Mouse (Mus musculus): ENCODE results near the gene Xylt1.

The Xylt1 gene

DNA sequence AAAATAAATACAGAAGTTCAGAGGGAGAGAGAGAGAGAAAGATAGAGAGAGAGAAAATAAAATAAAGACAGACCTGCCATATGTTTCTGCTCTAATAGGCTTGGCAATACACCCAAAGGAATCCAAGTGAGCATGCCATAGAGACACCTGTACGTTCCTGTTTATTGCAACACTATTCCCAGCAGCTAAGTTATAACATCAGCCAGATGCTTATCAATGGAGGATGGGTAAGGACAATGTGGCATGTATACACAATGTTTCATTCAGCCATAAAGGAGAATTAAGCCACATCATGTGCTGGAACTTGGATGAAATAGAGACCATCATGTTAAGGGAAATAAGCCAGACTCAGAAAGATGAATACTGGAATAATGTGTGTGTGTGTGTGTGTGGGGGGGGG lies 186.1 kb downstream of the Xylt1 start:
- DNase-seq: no peak

DNA sequence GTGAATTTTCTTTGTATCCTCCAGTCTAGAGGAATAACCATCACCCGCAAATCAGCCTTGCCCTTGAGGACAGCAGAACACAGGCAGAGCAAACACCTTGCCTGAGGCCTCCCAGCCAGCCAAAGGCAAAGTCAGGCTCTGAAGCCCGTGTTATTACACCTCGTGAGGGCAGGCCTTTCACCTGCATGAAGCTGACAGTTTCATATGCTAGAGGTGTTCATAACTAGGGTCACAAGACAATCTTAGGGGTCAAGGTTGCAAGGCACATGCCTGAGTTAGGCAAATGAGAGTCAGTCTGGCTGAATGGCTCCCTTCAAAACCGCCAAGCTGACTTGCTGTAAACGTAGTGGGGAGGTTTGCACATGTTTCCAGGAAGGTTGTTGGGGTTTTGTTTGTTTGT lies 186.5 kb downstream of the Xylt1 start:
- DNase-seq: no peak

DNA sequence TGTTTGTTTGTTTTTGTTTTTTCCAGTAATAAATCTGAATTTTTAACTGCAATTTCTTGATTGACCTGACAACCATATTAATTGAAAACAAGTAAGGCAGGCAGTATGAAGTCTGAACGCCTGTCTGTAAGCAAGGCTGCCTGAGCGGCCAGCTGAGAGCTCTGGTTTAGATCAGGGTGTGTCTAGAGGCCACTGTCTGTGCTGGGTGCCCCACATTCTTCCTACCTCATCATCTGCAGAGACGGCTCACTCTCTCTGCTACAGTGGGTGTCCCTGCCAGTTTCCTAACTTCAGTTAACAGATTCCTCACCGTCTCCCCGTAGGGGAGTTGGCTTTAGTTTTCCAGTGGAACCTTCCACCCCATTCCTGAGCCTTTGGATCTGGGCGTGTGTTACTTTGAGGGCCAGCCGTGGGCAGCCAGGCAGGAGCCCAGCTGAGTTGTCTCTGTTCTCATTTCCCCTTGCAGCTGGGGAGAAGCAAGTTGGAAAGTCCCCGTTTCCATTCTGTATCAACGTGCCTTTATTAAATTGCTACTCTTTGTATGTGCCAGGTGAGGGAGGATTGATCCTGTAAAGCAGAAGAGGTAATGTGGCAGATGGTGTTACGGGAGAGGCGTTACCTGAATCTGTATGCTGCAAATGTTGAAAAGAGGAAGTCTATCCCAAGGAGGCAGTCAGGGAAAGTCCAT lies 187.0 kb downstream of the Xylt1 start:
- DNase-seq: no peak

DNA sequence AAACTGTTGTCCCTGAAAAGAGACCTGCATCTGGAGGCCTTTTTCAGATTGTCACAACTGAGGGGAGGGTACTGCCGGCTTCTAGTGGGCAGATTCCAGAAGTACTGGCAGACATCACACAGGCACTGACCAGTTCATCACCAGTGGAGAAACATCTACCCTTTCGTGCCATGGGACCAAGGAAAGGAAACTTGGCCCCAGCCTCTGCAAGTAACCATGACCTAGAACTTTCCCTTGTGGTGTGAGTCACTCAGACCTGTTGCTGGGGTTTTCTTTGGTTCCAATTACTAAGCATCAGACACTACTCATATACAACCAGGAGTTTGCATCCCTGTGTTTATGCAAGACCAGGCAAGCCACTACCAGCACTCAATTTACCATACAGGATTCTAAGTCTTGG lies 190.4 kb downstream of the Xylt1 start:
- DNase-seq: no peak

DNA sequence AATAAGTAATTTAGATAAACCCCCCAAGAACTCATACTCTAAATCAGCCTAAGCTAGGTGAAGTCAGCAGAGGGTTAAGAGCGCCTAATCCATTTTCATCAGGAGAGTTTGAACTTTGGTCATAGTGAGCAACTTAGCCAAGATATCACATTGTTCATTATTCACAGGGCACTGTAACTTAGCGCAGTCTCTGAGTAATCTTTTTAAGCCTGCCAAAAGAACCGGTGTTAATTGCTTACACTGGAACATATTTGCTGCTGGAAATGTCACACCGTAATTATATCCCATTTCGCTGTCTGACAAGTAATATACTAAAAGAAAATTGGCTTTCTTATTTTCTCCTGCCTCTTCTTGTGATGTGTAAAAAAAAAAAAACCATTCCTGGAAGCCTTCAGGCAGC lies 190.9 kb downstream of the Xylt1 start:
- no peak for DNase-seq

DNA sequence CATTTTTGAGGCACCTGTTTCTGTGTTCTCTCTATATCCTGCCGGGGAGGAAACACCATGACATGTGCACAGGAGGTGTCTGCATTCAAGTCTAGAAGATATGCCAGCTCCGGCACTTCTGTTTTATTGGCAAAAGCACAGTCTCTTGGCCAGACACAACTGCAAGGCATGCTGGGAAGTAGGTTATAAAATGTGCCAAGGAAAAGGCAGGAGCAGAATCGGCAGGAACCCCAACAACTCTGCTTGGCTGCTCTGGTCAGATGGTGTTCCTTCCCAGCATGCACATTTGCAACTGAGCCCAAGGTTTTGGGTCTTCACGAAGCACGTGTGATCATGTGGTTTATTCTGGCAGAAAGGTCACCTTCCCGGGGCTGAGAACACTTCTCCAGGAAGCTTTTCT lies 192.4 kb downstream of the Xylt1 start:
- peak; percentile 40 for DNase-seq

DNA sequence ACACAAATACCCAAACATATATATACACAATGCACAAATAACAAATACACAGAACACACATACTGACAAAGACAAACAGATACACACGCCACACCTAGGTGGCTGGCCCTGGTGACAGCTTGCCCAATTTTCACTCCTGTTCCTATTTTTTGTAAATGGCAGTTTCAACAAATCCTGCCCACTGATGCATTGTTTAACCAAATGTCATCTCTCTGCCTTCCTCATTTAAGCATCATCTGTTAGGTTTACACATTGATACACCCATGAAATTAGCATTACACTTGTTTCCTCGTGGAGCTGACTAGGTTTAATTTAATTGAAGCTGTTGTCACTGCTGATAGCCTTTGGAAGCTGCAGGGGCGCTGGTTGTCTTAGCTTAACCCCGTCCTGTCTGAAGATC lies 194.6 kb downstream of the Xylt1 start:
- no peak for DNase-seq

DNA sequence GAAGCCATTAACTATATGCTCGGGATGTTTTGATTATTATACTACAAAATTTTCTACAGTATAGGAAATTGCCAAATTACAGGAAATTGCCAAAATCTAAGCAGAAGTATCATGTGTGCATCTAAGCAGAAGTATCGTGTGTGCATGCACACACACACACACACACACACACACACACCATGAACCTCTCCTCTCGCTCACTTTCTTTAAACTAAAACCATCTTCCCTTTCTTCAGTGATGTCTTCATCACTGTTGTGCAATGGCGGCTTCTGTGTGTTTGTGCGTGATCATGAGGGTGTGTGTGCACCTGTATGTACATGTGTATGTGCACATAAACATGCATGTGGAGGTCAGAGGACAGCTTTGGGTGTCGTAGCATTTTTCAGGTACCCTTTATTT lies 196.3 kb downstream of the Xylt1 start:
- DNase-seq: no peak

DNA sequence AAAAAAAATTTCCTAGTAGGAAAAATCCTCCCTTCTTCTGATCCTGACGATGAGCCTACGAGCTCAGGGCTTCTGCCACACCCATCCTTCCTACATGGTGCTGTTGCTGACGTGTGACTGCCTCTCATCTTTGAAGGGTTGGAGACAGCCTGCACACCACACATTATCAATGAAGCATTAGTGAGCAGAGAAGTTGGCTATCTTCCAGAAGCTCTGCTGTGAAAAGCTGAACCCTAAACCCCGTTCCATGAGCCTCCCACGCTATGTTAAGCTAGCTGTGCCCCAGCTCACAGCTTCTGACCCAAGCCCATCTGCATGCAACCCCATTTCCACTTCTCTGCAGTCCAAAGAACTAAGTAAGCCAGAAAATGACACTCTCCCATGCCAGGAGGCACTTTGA lies 204.4 kb downstream of the Xylt1 start:
- no peak for DNase-seq

DNA sequence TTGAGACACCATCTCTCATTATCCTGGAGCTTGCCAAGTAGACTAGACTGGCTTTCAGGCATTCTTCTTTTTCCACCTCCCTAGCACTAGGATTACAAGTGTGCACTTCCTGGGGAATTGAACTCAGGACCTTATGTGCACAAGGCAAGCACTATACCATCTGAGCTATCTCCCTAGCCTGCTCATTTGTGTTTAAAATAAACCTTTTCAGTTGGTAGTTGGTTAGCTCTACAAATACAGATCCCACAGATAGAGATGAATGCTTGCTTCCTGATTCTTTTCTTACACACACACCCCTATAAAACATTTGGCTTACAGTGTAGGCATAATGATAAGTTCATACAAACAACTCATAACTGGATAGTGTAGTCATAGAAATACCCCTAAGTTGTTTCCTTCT lies 206.0 kb downstream of the Xylt1 start:
- DNase-seq: no peak

DNA sequence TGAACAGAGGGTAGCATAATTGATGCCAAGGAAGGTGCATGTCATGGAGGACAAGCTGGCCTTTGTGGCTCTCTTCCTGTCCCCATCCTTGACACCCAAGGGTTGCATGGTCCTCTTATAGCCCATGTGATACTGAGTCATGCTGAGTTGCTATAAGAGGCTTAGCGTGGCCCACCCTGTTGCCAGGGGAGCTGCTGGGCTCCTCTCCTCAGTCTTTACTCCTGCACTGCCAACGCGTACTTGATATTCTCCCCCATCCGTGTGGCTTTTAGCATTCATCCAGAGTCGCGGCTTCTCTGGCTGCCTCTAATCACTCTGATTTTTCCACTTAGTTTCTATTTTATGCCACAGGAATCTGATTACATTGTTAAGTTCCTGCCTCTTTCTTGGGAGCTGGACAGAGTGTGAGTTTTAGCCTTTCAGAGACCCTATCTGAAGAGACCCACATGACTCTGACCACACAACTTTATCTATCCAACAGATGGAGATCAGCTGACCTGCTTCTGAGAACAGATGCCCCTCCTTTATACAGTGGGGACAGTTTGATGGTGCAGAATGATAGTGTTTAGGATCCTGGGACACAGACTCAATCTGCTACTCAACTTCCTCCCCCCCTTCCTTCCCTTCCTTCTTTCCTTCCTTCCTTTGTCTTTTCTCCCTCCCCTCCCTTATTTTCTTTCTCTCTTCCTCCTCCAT lies 206.6 kb downstream of the Xylt1 start:
- DNase-seq: no peak

DNA sequence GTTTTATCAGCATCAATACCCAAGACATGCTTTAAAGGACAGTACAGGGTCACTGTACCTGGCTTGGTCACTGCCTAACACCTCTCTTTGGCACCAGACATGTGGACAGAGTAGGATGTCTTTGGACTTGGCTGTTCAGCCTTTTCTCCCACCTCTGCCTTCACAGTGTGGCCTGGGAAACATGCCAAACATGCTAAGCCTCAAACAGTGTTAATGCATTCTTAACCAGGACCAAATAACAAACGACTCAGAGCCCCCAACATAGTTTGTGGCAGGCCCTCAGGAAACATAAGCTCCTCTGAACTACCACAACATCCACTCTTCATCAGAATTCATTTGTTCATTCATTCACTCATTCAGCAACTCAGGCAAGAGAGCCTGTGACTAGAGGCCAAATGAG lies 207.6 kb downstream of the Xylt1 start:
- DNase-seq: no peak

DNA sequence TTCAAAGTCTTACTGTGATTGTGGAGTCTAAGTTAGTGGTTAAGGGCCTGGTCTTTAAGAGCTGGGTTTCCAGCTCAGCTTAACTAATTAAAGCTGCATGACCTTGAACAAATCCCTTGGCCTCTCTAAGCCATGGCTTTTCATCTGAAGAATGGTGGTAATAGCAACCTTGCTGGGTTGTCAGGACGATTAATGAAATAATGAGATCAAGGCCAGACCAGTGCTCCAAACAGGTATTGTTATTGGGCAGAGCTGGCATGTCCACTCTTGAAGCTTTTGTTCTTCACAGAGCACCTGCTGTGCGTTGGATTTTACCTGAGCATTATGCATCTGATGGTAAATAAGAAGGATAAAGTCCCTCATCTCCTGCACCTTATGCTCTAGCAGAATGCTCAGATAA lies 208.6 kb downstream of the Xylt1 start:
- no peak for DNase-seq

DNA sequence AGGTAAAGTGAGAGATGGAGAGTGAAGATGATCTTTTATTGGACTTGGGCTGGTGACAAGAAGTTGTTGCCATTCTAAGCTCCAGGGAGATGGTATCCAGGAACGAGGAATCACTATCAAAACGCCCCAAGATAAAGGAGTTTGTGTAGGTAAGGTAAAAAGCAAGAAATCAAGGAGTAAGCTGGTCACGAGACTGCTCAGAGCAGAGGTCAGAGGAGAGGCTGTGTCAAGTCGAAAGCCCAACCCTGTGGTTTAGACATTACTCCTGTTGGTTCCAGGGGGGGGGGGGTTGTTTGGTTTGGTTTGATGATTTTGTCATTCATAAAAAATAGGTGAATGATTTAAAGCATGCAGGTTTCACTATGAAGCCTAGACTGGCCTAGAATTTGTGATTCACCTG lies 209.0 kb downstream of the Xylt1 start:
- no peak for DNase-seq

DNA sequence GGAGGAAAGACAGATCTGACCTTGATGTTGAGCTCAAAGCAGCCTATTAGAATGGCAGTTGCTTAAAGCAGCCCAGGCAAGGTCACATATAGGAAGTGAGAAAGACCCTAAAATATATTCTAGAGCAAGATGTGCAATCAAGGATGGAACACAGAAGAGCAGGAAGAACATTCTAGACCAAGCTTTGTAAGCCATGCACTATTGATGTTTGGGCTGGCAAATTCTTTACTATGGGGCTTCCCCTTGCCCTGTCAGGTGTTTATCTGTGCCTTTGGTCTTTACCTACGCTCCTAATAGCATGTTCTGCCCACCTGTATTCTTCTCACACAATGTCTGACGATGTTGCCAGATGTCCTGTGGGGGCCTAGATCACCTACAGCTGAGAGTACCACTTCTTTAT lies 213.4 kb downstream of the Xylt1 start:
- no peak for DNase-seq

DNA sequence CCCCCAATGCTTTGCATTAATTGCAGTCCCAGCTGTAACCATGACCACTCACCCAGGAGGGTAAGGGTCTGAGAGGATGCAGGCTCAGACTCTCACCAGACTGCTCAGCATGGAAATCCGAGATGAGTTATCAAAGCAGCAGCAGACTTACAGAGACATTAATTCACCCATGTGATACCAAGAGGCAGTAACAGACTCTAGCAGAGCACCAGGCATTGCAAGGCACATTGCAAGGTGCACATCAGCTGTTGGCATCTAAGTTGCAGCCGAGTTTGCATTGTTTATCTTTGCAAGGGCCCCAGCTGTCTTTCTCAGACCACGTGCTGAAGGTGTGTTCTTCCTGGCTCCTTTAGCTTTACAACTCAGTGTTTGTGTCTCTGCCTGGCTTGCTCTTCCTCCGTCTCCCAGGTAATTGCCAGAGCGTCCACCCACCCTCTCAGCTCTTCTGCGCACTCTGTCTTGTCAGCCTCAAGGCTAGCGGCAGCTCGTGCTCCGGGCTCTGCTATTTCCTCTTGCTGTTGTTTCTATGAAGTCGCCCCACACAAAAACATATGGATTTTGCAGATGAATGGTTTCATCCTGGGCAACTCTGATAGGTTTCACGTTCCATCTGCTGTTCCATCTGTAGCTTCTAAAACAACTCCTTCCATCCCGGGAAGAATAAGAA lies 214.4 kb downstream of the Xylt1 start:
- DNase-seq: no peak

DNA sequence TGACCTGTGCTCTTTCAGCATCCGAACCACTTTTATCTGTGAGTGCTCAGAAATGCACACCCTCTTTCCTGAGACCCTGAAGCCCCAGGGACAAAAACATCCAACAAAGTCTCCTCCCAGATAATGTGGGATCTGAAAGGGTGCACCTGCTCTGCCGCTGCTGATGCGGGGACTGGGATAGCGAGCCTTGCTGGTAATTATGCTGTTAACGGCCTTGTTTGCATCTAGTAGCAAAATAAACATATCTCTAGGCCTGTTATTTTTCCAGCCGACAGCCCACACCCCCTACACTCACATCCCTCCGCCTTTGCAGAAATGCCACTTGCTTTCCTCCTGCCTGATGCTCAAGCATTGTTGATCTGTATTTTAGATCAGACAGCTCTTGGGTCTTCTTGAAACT lies 219.7 kb downstream of the Xylt1 start:
- no peak for DNase-seq

DNA sequence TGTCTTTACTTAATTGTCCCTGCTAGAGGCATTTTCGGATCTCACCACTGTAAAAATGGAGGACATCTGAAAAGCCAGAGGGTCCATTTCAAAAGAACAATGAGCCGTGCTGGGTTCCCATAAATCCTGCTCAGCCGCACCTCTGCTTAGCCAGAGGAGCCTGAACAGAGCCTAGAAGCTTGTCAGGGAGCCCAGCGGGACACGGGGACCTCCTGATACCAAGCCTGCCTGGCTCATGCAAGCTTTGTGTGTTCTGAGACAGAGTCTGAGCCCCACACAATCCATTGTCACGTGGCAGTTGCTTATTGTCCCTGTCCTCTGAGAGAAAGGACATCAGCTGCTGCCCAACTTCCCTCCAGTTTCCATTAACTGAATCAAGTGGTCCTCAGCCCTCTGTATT lies 229.7 kb downstream of the Xylt1 start:
- no peak for DNase-seq

DNA sequence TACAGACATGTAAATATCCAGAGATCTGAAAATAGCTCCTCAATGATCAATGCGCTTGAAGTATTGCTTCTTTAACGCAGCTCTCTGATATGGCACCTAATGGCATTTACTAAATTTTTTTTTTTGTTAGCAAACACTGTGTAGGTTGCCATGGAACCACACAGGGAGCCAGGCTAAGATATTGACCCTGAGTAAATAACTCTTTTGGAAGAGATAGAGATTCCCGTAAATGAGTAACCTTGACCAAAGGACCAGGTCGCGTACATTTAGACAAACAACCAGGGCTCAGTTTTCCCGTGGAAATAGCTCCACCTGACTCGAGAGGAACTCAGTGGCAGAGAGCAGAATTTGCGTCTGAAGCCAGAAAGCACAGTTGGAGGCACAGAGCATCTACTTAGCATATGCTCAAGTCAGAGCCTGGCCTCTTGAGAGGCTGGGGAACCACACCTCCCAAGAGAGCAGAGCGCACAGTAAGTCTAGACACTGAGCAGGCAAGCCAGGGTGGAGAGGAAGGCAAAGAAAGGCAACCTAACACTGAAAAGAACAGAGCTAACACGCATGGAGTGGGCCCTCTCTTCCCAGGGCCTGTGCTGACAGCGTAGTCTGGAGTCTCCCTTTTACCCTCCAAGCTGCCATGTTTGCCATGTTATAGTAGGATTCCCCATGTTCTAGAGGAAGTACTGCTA lies 232.2 kb downstream of the Xylt1 start:
- DNase-seq: no peak

DNA sequence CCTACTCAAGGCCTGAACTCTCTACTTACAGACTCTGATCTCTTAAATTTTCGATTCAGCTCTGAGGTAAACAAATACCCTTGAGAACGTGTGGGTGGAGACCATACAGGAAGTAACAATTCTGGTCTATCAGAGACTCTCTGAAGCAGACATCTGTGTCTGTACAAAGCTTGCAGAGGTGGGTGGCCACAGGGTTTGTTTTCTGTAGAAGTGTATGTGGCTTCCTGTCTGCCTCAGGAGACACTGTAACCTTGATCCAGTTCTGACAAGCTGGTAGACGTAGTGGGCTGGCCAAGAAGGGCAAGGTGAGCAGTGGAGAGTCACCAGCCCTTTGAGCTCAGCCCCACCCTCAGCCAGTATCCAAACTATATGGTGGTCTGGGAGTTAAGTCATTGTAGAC lies 233.0 kb downstream of the Xylt1 start:
- no peak for DNase-seq

DNA sequence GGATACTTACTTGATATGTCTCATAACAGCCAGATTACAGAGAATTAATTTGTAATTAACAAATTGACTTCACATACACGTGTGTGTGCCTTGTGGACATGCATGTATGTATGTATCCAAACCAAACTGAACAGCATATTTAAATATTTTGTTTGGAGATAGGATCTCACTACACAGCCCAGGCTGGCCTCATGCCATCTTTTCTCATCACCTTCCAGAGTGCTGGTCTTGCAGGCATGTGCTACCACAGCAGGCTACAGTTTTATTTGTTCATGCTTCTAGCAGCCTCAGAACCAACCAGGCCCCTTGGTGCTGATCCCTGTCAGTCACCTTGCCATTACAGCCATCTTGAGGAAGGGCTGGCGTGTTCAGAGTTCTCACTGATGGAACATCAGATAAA lies 233.6 kb downstream of the Xylt1 start:
- no peak for DNase-seq

DNA sequence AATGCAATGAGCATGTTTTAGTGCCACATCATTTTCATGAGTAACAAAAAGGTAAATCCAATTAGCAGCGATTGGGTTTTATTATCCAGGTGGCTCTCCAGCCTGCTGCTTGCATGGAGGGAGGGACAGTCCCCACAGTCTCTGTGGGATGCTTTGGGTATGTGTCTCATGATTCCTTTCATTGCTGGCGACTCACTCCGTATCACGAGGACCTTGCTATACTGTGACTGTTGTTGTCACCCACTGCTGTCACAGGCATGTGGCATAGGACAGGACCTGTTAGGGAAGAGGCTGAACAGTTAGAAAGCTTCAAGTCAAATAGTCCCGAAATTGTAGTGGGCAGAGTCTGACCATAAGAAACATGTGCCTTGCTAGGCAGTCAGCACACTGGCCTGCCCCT lies 234.1 kb downstream of the Xylt1 start:
- DNase-seq: no peak

DNA sequence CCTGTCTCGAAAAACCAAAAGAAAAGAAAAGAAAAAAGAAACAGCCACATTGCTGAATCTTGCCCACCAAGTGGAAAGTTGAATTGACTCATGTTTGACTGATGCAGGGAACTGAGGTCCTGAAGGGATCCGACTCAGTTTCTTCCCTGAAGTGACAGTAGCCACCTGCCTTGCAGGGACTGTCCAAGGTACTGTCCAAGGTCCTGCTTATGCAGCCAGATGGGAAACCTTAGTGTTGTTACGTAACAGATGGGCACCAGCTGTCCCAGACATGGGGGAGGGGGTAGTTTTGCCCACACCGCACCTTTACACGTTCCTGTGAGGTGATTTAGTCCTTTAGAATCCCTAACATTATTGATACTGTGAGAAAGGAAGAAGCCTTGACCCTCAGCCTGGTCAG lies 235.5 kb downstream of the Xylt1 start:
- no peak for DNase-seq

DNA sequence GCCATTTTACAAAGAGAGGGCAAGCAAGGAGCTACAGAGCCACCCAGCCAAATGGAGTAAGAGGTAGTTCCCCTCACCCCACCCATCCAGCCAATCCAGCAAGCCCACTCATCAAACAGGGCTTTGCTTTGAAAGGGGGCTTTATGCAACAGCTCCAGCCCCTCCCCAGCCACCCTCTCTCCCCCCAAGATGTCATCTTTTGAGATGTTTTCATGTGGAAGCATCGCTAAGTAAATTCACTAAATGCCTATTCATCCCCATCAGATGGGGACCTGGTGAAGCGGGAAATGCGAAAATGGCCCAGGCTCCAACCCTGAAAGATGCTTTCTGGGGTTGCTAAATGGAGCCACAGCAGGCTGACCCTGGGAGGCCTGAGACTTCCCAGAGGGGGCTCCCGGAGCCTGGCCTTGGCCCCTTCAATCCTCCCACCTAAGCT lies 238.0 kb downstream of the Xylt1 start:
- no peak for DNase-seq
